11 mouse cellular contexts compared by ENCODE assay signal in genomic region chr6:83419516-83419915, GRCm38 (mm10).
"Had no signal": no experiment of that assay in that cellular context is flagged by ENCODE, and none has a peak within 500 bp of the region (broad histone marks: within the 10 kb centered on the region; RNA-seq: fewer than 3 reads in every experiment).

No protein-coding gene starts in this region.

- DNase-seq: kidney, adult 18-20 months; kidney, postnatal 25 days; layer of hippocampus, postnatal 36 days; liver, embryonic 13.5 days; lung, embryonic 14.5 days; lung, postnatal 10 days; right cerebral cortex, adult 18-20 months; right cerebral cortex, postnatal 14 days; right cerebral cortex, postnatal 4 days; thymus, adult 2 months; thymus, postnatal 14 days had no signal
